Mouse (Mus musculus) brain, adult 2 months (tissue): ENCODE measurements around the gene Fstl3.

Experiments used
- DNase-seq: peaks from one replicate; pipeline ENCODE4 v3.0.0; 2011; ENCODE audit warnings: low read depth, low spot score

Fstl3 gene

DNA sequence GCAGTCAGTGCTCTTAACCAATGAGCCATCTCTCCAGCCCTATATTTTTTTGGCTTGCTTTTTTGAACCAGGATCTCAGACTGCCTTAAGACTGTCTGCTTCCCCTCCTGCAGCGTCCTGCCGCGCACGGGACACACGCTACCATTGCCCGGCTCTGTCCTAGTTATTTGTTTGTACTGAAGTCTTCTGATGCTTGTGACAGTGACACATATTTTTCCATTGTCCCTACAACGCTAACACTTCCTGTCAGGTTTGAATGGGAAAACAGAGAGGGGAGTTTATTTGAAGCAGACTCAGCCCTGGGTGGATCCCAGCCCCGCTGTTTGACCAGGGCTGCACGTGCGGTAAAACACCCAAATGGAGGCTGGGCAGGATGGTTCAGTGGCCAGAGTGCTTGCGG, 31.7 kb downstream of the Fstl3 start:
- DNase-seq: no peak

DNA sequence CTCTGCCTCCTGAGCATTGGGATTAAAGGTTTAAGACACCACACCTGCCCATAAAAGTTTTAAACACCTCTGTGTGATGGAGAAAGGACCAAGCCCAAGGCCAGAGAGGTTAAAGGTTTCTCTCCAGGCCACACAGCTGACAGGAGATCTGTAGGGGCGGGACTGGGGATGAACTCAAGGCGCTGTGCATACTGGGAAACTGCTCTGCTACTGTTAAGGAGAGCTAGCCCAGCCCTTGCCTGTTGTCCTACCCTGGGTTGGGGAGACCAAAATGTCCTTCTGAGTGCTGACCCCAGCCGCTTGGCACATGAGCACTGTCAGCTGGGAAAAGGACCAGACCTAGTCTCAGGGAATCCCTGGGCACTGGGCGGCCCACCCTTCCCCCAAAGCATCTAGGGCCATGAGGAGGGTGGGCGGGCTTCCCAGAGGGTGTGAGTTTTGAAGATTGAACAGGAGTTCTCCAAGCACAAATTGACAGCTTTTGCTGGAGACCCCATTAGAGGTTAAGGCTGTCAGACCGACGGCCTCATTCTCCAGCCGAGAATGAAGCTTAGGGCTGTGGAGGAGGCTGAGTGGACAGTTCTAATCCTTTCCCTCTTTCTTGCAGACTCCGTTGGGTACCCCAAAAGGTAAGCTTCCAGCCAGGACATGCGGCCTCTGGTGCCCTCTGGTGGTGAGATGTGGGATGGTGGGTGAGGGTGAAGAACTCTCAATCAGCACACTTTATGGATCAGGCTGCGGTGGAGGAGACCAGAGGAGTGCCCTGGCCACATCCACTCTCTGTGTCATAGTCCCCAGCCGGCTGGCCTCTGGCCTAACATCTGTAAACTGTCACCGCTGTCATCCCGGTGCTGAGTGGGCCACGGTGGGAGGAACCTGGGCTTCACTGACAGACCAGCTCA, 34.9 kb downstream of the Fstl3 start:
- DNase-seq: peak; percentile 86

DNA sequence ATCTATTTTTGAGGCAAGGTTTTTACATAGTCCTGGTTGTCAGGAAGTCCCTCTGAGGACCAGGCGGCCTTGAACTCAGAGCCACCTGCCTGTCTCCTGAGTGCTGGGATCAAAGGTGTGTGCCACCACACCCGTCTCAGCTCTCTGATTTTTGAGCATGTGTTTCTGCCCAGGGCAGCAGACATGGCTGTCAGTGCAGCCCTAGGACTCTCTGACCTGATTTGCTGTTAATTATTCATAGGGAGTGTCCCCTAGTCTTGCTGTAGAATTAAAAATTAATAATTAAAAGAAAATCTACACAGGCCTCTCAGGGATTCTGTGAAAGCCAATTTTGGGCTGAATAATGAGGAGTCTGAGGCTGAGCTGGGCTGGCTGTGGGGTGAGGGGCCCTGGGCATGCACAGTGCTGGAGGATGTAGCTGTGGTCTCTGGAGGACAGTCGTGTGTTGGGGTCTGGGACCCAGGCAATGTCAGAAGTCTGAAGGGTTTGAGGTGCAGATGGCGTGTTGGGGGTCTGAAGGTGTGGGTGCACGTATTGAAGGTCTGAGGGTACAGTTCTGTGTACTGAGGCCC, 37.3 kb downstream of the Fstl3 start:
- no peak for DNase-seq

DNA sequence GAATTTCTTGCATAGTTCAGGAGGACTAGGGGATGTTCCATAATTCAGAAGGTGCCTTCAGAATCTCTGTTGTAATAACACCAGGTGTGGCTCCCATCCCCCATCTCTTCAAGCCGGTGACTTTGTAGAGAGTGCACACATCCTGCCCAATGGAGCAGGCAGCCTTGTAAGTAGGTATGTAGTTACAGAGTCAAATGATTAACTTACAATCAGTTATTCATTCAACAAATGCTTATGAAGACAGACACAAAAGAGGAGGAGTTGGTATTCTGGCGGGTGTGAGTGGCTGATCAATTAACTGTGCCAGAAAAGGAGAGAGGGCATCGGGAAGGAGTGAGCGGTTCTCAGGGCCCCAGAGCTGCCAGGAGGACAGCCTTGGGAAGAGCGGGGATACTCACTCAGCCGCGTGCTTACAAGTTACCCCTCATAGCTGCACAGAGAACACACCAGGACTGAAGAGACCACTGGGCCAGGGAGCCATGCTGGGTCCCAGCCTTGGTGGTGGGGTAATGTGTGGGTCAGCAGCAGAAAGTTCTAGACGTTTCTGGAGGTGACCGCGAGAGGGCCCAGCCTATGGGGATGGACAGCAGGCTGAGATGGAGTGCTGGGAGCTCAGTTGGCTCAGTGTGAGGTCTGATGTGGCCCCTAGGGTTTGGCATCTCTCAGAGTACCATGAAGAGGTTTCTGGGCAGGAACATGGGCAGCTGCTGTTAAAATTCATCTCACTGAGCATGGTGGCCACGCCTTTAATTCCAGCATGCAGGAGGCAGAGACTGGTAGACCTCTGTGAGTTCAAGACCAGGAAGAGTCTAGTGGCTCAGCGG, 38.8 kb downstream of the Fstl3 start:
- no peak for DNase-seq

DNA sequence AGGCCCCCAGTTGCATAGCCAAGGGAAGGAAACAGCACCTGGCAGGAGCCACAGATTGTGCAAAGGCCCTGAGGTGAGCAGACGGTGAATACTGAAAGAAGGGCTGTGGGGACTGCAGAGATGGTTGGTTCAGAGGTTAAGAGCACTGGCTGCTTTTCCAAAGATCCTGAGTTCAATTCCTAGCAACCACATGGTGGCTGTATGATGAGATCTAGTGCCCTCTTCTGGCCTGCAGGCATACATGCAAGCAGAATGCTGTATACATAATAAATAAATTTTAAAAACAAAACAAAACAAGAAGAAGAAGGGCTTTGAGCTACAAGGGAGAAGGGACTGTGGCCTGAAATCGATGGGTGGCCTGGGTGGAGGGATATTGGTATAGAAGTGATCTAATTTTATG, 40.0 kb downstream of the Fstl3 start:
- DNase-seq: no peak

DNA sequence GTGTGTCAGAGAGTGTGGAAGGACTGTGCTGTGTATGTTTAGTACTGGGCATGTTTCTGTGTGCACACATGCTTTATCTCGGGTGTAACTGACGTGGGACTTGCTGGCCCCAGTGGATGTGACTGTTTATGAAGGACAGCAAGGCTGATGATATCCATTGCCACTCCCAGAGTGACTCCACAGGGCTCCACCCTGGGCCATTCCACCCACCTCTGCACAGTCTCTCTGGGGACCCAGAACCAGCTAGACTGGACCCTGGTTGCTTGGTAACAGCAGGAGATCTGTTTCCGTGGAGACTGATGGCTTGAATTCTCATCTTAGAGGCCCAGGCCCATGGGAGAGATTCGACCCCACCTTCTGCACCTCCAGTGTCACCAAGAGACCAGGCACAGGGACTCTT, 41.2 kb downstream of the Fstl3 start:
- DNase-seq: no peak

DNA sequence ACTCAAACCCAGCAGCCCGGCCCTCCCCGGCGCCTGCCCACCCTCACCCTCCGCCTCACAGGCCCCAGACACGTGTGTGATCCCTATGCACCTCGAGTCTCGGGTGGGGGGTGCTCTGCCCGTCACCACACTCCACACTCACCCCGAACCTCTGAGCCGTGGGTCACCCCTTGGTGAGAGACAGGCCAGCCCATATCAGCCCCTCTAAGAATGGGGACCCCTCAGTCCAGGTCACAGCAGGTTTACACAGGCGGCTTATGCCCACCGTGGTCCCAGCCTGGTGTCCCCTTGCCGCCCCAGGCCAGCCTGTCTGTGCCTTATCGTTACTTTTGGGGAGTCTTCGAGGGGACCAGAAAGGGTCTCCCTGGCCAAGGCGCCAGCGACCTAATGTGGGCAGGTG, 42.5 kb downstream of the Fstl3 start:
- no peak for DNase-seq

DNA sequence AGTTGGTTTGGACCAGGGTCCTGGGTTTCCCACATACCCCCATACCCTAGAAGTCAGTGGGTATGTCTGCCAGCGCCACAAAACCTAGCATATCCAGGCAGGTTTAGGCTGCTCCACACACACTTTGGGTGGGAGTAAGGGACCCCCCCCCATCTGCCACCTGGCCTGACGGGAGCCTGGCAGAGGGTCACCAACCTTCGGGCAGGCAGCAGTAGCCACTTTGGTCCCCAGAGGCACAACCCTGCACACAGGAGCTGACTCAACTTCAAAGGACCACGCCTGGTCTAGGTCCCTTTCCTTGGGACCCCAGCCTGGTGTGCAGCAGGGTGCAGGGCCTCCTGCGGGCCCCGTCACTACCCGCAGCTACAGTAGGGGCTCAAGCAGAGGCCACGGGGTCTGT, 43.2 kb downstream of the Fstl3 start:
- no peak for DNase-seq

DNA sequence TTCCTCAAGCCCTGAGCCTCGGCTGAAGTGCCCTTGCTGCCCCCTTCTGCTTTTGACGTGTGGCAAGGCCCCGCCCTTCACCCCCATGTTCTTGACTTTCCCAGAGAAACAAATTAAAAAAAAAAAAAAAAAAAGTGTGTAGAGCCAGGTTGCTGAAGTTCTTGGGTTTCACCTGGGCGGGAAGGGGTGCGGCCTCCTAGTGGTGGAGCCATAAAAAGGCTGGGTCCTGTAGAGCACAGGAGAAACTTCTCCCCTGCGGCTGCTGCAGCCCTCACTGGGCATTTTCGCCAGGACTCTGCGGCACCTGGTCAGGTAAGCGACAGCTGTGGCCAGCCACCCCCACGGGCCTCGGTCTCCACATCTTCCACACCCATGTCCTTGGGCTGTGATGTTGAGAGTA, 43.7 kb downstream of the Fstl3 start, which contains the start of gene Misp:
Misp (plus strand) TSS at position 208 of the 400 bp plus-strand sequence.
- DNase-seq: no peak

DNA sequence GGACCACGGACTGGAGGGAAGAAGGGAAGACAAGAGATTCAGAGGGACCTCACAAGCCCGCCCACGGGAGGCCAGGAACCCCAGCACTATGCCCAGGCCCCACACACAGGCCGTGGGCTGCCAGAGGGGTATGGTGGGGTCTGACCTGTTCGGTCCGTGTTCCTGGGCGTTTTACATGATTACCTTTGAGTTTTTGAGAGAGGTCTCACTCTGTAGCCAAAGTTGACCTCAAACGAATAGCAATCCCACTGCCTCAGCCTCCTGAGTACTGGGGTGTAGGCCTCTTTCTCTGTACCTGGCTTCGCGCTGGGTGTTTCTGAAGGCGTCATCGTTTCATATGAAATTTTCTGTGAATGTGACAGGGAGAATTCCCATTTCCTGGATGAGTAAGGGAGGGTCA, 44.7 kb downstream of the Fstl3 start:
- DNase-seq: no peak

DNA sequence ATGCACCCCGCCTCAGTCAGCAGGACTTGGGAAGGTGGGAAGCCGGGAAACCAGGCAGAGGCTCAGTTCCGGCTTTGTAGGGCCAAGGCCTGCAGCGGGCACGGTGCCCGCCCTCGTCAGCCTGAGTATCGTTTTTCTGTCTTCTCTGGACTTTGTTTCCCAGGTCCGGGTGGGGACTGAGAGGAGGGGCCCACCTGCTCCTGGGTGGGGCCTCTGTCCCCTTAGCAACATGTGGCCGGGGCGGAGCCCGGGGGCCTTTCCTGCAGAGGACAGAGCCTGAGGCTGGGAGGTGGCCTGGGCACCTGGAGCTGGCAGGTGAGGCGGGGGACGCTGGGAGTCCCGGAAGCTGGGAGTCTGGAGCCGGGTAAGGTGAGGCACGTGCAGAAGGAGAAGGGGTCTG, 45.3 kb downstream of the Fstl3 start:
- DNase-seq: no peak

DNA sequence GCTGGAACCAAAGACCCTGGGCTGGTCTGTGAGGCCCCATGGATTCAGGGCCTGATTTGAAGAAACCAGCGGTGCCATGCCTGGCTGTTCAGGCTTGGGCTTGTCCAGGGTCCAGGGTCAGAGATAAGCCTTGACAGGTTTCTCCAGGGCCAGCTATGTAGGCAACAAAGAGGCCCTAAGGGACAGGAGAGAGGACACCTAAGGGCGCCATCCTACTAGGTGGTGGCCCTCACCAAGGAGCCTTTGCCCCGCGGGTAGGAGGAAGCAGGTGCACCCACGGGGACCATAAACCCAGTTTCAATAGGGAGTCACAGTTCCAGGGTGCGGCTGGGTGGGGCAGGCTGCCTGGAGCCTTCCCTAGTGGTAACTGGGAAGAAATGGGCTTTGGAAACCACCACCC, 45.9 kb downstream of the Fstl3 start:
- DNase-seq: no peak

DNA sequence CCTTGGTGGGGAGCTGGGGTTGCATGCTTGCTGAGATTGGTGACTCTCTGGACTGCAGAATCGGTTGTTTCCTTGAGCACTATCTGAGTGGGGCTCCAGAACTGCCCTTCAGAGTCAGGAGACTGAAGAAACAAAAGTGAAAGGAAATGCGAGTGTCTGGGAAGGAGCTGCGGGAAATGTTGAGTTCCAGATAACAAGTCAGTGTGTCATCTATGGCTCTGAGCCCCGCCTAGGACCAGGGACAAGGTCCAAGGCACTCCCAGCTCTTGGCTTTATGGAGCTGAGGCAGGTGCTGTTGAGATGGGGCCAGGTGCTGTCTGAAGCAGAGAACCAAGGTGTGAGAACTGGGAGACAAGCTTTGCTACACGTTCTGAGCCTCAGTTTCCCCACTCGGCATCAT, 47.3 kb downstream of the Fstl3 start:
- DNase-seq: no peak

DNA sequence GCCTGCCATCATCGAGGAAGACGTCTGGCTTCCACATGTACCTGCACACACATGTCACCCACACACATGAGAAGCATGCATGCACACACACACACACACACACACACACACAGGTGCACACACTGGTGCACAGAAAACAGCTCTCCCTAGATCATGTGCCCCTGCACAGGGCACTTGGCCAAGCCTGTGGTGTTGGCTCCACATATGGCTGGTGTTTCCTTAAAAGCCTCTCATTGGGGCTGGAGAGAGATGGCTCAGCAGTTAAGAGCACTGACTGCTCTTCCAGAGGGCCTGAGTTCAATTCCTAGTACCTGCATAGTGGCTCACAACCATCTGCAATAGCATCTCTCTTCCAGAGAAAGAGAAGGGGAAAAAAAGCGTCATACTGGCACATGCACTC, 54.5 kb downstream of the Fstl3 start:
- no peak for DNase-seq
